Mouse (Mus musculus): Measurements from ENCODE around the gene Lrrk1. TPM values are rescaled to one million over a fixed set of nuclear protein-coding genes. Genes with fewer than 3 reads are reported as not detected.

The Lrrk1 gene
- polyA plus RNA-seq, 1 experiment = 9.8 TPM

- peaks cover 16% of the 10 kb centered on the region for H3K36me3 ChIP-seq (replicated peaks; ENCODE audit: low read length)
- no peak overlapping the region for H3K4me3 ChIP-seq (replicated peaks)
- H3K4me1 ChIP-seq = peaks cover 92% of the 10 kb centered on the region
- H3K9me3 ChIP-seq = no peaks in the 10 kb centered on the region
- no peaks in the 10 kb centered on the region for H3K27me3 ChIP-seq (replicated peaks)
- TF ChIP-seq FLI1 (IDR thresholded peaks at IDR 0.05; ENCODE audit: low read length) = no peak
- TF ChIP-seq GATA1 (IDR thresholded peaks at IDR 0.05; ENCODE audit: borderline replicate concordance, low read length) = no peak
Observed at GRCm38 (mm10) chr7:66250030-66250429, 138.1 kb downstream of the Lrrk1 start.

- Histone ChIP-seq H3K4me1 (peaks cover 92% of the 10 kb centered on the region), H3K4me3 (replicated peaks) (no peak overlapping the region), H3K27me3 (replicated peaks) (no peaks in the 10 kb centered on the region), H3K9me3 (no peaks in the 10 kb centered on the region), H3K36me3 (replicated peaks; ENCODE audit: low read length) (peaks cover 15% of the 10 kb centered on the region)
- no peak for TF ChIP-seq FLI1 (IDR thresholded peaks at IDR 0.05; ENCODE audit: low read length)
- TF ChIP-seq GATA1 (IDR thresholded peaks at IDR 0.05; ENCODE audit: borderline replicate concordance, low read length) = no peak
Observed at GRCm38 (mm10) chr7:66249426-66249825, 138.7 kb downstream of the Lrrk1 start.

GRCm38 (mm10) chr7:66249020-66249419 lies 139.1 kb downstream of the Lrrk1 start:
- Histone ChIP-seq H3K36me3 (replicated peaks; ENCODE audit: low read length) (peaks cover 12% of the 10 kb centered on the region), H3K4me1 (peaks cover 92% of the 10 kb centered on the region), H3K27me3 (replicated peaks) (no peaks in the 10 kb centered on the region), H3K9me3 (no peaks in the 10 kb centered on the region), H3K4me3 (replicated peaks) (no peak overlapping the region)
- TF ChIP-seq GATA1 (IDR thresholded peaks at IDR 0.05; ENCODE audit: borderline replicate concordance, low read length) (no peak), FLI1 (IDR thresholded peaks at IDR 0.05; ENCODE audit: low read length) (no peak)

GRCm38 (mm10) chr7:66248270-66248669 lies 139.9 kb downstream of the Lrrk1 start:
- Histone ChIP-seq H3K4me3 (replicated peaks) (no peak overlapping the region), H3K9me3 (no peaks in the 10 kb centered on the region), H3K4me1 (peaks cover 92% of the 10 kb centered on the region), H3K36me3 (replicated peaks; ENCODE audit: low read length) (peaks cover 12% of the 10 kb centered on the region), H3K27me3 (replicated peaks) (no peaks in the 10 kb centered on the region)
- no peak for TF ChIP-seq GATA1 (IDR thresholded peaks at IDR 0.05; ENCODE audit: borderline replicate concordance, low read length)
- no peak for TF ChIP-seq FLI1 (IDR thresholded peaks at IDR 0.05; ENCODE audit: low read length)

GRCm38 (mm10) chr7:66247274-66248021 lies 140.7 kb downstream of the Lrrk1 start:
- H3K4me1 ChIP-seq = peaks cover 92% of the 10 kb centered on the region
- peaks cover 9% of the 10 kb centered on the region for H3K36me3 ChIP-seq (replicated peaks; ENCODE audit: low read length)
- no peaks in the 10 kb centered on the region for H3K9me3 ChIP-seq
- no peaks in the 10 kb centered on the region for H3K27me3 ChIP-seq (replicated peaks)
- TF ChIP-seq GATA1 (IDR thresholded peaks at IDR 0.05; ENCODE audit: borderline replicate concordance, low read length) (no peak), FLI1 (IDR thresholded peaks at IDR 0.05; ENCODE audit: low read length) (no peak)
- H3K4me3 ChIP-seq (replicated peaks) = no peak overlapping the region

GRCm38 (mm10) chr7:66246716-66247235 lies 141.4 kb downstream of the Lrrk1 start:
- peaks cover 92% of the 10 kb centered on the region for H3K4me1 ChIP-seq
- H3K4me3 ChIP-seq (replicated peaks) = no peak overlapping the region
- peaks cover 10% of the 10 kb centered on the region for H3K36me3 ChIP-seq (replicated peaks; ENCODE audit: low read length)
- H3K27me3 ChIP-seq (replicated peaks) = no peaks in the 10 kb centered on the region
- TF ChIP-seq FLI1 (IDR thresholded peaks at IDR 0.05; ENCODE audit: low read length) (no peak), GATA1 (IDR thresholded peaks at IDR 0.05; ENCODE audit: borderline replicate concordance, low read length) (no peak)
- no peaks in the 10 kb centered on the region for H3K9me3 ChIP-seq

GRCm38 (mm10) chr7:66245646-66246045 lies 142.5 kb downstream of the Lrrk1 start:
- TF ChIP-seq FLI1 (IDR thresholded peaks at IDR 0.05; ENCODE audit: low read length) (no peak), GATA1 (IDR thresholded peaks at IDR 0.05; ENCODE audit: borderline replicate concordance, low read length) (no peak)
- H3K4me1 ChIP-seq = peaks cover 91% of the 10 kb centered on the region
- no peak overlapping the region for H3K4me3 ChIP-seq (replicated peaks)
- no peaks in the 10 kb centered on the region for H3K9me3 ChIP-seq
- no peaks in the 10 kb centered on the region for H3K27me3 ChIP-seq (replicated peaks)
- H3K36me3 ChIP-seq (replicated peaks; ENCODE audit: low read length) = peaks cover 11% of the 10 kb centered on the region

GRCm38 (mm10) chr7:66243766-66244325 lies 144.3 kb downstream of the Lrrk1 start:
- no peak for TF ChIP-seq FLI1 (IDR thresholded peaks at IDR 0.05; ENCODE audit: low read length)
- no peak for TF ChIP-seq GATA1 (IDR thresholded peaks at IDR 0.05; ENCODE audit: borderline replicate concordance, low read length)
- H3K27me3 ChIP-seq (replicated peaks) = no peaks in the 10 kb centered on the region

GRCm38 (mm10) chr7:66241855-66242412 lies 146.2 kb downstream of the Lrrk1 start:
- TF ChIP-seq FLI1 (IDR thresholded peaks at IDR 0.05; ENCODE audit: low read length) = no peak
- no peak for TF ChIP-seq GATA1 (IDR thresholded peaks at IDR 0.05; ENCODE audit: borderline replicate concordance, low read length)
- Histone ChIP-seq H3K27me3 (replicated peaks) (no peaks in the 10 kb centered on the region), H3K9me3 (no peaks in the 10 kb centered on the region), H3K36me3 (replicated peaks; ENCODE audit: low read length) (peaks cover 13% of the 10 kb centered on the region), H3K4me3 (replicated peaks) (peak overlapping the region; percentile 75), H3K4me1 (peaks cover 54% of the 10 kb centered on the region)

More at GRCm38 (mm10) chr7:66243766-66244325, 144.3 kb downstream of the Lrrk1 start:
- peaks cover 73% of the 10 kb centered on the region for H3K4me1 ChIP-seq
- no peaks in the 10 kb centered on the region for H3K9me3 ChIP-seq
- no peak overlapping the region for H3K4me3 ChIP-seq (replicated peaks)
- H3K36me3 ChIP-seq (replicated peaks; ENCODE audit: low read length) = peaks cover 13% of the 10 kb centered on the region

GRCm38 (mm10) chr7:66238157-66238556 lies 150.0 kb downstream of the Lrrk1 start:
- no peaks in the 10 kb centered on the region for H3K27me3 ChIP-seq (replicated peaks)
- peaks cover 36% of the 10 kb centered on the region for H3K4me1 ChIP-seq
- H3K36me3 ChIP-seq (replicated peaks; ENCODE audit: low read length) = peaks cover 7% of the 10 kb centered on the region
- no peak overlapping the region for H3K4me3 ChIP-seq (replicated peaks)
- TF ChIP-seq FLI1 (IDR thresholded peaks at IDR 0.05; ENCODE audit: low read length) (no peak), GATA1 (IDR thresholded peaks at IDR 0.05; ENCODE audit: borderline replicate concordance, low read length) (no peak)
- no peaks in the 10 kb centered on the region for H3K9me3 ChIP-seq

Measured in megakaryocyte, embryonic 14.5 days (primary cell).